Mouse (Mus musculus): ENCODE measurements around the gene Atl1.

The Atl1 gene

DNA sequence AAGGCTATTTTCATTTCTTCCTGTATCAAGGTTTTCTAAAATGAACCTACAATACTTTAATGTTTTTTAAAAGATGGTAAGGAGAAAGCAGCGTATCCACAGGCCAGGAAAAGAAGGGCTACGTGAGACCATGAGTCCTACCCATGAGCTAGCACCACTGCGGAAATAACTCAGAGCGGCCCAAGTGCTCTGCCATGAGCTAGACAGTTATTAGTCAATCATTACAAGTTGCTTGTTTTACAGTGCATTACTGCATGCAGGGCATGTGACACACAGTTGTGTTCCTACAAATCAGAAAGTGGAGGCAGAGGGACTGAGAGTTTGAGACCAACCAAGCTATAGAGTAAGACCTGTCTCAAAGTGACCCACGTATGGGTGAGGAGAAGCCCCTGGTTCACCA, 8.4 kb upstream of the Atl1 start:
- no peak for DNase-seq (ENCODE audit: low spot score)

DNA sequence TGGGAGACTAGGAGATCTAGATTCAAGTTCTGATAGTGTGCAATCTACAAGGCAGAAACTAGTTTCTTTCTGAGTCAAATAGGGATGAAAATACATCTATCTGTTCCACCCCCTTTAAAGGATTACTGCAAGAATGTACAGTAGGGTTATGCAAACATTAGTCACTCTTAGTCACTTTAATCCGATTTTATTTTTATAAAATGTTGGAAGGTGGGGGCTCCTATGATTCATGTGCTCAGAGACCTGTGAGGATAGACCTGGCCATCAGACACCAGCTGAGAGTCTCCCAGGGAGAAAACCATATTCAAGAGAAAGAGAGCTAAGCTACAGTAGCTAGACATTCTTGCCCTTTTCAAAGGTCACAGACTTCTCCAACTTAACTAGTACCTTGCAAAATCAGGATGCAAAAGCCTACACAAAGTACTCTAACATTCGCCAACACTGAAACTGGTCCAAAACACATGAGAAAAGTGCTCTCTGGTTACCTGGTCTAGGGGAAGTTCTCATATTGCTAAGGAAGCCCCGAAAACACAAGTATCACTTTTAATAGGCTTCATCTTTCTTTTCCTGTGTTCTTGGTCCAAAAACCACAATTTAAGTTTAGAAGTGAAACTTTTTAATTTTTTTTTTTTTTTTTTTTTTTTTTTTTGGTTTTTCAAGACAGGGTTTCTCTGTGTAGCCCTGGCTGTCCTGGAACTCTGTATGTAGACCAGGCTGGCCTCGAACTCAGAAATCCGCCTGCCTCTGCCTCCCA, 7.1 kb upstream of the Atl1 start:
- DNase-seq (ENCODE audit: low spot score): no peak

DNA sequence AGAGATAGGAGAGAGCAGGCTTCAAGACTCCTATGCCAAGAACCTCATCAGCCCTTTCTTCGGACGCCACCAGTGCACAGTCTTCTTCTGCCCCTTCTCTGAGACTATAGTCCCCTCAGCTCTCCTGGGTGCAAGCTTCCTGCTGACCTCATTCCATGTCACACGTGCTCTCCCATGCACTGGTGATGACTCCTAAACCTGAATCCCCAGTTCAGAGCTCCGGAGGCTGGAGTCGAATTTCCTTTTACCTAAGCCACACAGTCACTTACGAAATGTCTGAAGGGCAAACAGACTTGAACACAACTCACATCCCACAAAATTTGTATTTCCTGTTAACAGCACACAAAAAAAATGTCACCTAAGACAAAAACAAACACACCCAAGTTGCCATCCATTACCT, 4.6 kb upstream of the Atl1 start:
- DNase-seq (ENCODE audit: low spot score): no peak

DNA sequence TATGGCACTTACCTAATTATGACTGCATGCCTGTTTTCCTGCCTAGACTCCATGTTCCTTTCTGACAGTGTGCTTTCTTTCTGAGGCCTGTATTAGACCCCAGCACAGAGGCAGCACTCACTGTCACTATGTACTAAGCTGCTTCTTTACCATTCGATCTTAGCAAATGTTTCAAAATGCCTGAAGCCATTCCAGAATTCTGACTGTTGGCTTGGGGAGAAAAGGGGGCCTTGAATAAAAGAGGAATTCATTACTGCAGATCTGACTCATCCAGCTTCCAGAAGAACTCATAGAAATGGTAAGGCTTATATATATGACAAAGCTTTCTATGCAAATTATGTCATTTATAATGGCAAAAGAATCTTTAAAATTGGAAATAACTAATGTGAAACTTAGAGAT, 4.1 kb upstream of the Atl1 start:
- DNase-seq (ENCODE audit: low spot score): no peak

DNA sequence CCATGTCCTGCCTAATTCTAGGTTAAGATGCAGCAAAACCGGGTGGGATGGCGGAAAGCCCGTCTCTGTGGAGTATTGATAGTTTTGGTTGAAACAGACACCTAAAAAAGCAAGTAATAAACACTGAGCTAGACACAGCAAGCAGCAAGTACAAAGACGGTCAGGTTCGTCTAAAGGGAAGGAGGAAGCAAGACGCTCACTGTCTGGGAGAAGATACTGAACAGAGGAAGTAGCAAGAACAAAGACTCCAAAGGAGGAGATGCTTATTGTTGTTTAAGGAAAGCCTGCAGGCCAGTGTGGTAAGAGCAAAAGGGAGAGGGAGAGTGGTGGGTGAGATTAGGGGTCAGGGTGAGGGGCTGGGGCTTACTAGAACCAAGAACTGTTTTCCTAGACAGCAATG, 2.4 kb upstream of the Atl1 start:
- DNase-seq (ENCODE audit: low spot score): no peak

DNA sequence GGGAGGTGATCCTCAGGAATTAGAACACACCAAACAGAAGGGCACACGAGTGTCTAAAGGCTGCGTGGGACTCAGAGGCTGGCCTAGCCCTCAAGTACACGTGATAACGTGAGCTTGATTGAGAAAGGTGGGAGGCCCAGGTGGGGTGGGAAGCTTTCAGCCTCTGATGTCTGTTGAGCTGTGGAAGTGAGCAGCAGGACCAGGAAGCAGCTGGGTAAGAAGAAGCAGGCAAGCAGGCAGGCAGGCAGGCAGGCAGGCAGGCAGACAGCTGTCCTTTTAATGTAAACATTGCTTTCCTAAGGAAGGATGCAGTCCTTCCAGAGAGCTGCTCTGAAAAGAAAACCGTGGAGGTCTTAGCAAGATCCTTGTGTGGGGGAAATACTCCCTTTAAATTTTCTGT, 1.9 kb upstream of the Atl1 start:
- DNase-seq (ENCODE audit: low spot score): no peak

DNA sequence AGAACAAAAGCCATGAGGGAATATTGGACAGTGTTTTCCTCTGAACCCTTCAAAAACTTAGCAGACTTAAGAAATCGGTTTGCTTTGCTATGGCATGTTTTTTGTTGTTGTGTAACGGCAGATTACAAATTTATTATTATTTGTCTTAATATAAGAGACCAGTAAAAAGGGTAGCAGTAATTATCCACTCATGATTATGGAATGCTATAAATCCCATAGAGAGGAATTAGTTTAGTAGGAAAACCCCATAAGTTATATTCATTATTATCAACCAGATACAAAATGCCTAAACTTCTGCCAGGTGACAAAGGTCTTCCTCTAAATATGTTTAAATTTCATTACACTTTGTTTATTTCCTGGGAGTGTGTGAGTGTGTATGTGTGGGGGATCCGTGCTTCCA, 693 bp upstream of the Atl1 start:
- no peak for DNase-seq (ENCODE audit: low spot score)

DNA sequence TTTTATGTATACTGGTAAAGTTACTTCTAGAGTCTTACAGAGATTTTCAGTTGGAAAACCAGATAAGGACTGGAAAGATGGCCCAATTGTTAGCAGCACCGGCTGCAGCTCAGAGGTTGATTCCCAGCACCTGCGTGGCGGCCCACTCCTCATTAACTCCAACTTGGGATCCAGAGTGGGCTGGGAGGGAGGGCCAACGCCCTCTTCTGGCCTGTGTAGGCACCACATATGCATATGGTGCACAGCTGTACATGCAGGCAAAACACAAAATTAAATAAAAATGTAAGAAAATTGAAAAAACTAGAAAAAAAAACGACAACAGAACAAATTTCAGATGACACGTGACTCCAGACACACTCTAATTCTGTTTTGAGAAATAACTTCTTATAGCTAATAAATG, 1.5 kb downstream of the Atl1 start:
- DNase-seq (ENCODE audit: low spot score): no peak

DNA sequence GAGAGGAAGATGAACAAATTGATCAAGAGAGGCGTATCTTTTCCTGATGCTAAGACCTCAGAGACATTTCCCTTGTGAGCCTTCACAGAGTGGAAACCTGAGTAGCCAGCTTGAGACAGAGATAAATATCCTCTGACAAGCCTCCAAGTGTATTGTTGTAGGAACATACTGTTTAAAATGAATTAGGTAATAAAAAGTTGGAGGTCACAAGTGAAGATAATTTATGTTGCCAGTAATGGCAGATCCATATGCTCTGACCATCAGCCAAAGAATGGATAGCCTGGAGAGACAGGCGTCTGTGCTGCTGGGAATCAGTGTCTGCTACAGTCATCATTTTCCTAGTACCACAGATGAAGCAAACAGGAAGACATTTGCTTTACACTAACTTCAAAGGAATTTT, 2.6 kb downstream of the Atl1 start:
- DNase-seq (ENCODE audit: low spot score): no peak

DNA sequence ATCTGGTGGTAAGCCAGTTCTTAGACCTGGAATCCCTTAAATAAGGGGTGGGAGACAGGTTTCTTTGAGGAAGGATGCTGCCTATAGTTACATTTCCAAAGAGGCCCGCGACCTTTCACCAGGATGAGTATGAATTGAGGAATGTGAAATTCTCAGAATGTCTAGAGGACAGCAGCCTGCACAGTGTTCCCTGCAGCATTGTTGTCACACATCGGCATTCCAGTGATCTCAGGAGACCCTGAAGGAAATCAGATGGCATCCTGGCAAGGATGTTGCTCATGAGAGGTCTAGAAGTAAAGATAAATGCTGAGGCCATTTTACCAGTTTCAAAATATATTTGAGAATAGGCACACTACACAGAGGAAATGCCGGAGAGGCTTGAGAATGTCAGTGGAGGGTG, 5.7 kb downstream of the Atl1 start:
- no peak for DNase-seq (ENCODE audit: low spot score)

DNA sequence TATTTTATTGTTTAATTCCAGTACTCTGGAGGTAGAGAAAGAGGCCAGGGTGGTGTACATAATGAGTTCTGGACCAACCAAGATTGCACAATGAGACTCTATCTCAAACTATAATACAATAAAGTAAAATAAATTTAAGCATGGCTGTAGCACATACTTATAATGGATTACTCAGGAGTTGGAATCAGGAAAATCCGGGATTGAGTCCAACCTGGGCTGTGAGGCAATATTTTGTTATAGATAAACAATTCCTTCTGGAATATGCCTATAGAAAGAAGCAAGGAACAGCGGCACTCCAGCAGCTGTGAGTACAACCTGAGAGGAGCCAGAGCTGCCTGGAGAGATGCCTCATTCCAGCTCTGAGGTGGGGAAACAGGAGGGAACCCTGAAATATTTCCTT, 12.6 kb downstream of the Atl1 start:
- no peak for DNase-seq (ENCODE audit: low spot score)

DNA sequence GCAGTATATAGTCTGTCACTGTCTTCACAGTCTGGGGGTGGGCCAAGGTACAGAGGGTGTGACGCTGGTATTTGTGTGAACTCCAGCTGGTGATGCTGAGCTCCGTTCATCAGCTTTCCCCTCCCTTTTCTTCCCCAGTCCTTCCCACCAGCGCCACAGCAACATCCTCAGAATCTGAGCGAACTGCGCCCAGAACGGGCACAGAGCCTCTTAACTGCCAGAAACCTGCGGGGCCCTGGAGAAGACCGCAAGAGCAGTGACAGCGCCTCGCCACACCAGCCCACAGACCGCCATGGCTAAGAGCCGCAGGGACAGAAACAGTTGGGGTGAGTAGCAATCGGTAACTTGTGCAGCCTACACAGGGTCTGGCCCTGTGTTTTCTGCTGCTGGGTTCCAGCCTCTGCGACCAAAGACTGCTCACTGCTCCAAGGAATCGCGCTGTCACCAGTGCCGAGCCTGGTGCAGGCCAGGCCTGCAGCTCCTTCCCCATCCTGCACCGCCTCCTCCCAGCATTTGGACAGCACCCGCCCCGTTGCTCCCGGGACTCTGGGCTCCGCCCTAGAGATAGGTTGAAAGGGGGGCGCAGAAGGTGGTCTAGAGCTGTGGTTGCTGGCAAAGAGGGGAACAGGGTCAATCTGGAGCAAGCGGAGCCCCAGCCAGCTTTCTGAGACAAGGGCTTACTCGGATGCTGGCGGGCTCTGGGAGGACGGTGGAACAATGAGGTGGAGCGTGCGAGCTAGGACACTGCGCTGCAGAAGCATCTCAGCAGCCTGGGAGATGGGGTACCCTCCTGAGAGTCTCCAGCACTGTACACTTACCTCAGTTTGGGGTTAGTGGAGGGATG, 15.5 kb downstream of the Atl1 start:
- DNase-seq (ENCODE audit: low spot score): peak; percentile 58

DNA sequence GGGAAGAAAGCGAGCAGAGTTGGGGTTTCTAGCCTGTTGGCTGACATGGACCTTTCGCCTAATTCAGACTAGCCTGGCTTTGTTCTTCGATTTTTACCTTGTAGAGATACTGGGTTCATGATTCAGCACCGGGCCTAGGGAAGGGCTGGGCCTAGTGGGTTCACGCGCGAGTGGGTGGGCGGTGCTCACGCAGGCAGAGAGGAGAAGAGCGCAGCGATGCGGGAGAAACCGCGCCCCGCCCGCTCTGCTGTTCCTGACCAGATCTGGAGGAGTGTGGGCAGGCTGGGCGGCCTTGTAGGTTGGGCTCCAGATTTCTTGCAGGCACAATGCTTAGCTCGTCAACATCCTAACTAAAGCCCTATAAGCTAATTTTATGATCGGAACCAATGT, 16.1 kb downstream of the Atl1 start:
- peak; percentile 55 for DNase-seq (ENCODE audit: low spot score)

DNA sequence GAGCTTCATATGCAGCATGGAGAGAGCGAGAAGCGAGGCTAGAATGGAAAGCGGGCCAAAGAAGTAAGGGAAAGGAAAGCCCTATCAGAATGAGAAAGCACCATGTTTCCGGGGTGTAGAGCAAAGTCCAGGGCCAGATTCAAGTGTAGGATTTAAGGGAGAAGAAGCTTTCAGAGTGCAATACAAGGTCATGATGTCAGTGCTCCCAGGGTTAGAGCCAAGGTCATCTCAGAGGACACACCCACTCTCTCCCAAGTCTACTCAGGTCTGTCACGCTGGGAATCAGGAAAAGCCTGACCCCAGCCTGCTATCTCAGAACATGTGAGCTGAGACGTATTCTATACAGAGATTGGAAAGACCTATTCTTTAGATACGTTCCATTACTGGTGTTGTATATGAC, 19.5 kb downstream of the Atl1 start:
- DNase-seq (ENCODE audit: low spot score): no peak

DNA sequence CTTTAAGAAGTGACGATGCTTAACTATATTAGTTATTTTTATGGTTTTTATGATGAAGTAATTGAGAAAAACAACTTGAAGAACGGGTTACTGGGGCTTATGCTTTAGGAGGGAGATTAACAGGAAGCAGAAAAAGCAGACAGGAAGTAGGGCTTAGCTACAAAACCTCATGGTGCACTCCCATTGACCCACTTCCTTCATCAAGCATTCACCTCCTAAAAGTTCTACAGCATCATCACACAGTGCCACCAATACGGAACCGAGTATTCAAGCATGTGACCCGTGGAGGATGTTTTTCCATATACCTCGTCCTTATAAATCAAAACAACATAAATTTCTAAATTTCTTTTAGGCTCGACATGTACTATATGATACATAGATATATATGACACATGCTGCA, 20.3 kb downstream of the Atl1 start:
- no peak for DNase-seq (ENCODE audit: low spot score)

DNA sequence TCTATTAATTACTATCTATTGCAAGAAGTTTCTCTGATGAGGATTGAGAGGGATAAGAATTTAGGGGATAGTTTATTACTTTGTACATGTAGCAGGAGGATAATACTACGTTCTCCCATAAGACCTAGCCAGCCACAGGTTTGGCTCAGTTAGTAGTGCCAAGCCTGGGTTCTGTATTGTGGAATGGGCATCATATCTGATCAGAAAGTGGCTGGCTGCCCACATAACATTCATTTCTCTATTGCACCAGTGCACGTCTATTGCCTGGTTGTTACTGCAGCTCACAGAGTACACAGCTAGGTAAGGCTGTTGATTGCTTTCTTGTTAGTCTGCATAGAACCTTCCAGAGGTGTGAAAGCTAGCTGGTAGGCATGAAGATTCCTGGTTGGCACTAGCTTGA, 25.5 kb downstream of the Atl1 start:
- DNase-seq (ENCODE audit: low spot score): no peak

DNA sequence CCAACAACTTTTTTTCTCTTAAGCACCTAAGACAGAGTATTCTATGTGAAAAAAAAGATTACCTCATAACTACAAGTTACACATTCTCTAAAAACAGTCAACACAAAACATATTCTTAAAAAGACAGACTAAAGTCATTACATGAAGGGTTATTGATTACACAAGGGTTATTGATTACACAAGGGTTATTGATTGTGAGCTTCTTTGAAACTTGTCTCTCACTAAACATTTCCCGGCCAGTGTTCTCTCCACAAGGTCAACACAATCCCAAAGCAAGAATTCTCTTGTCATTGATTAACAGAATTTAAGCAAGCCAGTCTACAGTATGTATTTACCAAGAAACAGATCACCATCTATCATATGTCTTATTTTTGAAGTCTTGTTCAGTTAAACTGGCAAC, 29.7 kb downstream of the Atl1 start:
- no peak for DNase-seq (ENCODE audit: low spot score)

DNA sequence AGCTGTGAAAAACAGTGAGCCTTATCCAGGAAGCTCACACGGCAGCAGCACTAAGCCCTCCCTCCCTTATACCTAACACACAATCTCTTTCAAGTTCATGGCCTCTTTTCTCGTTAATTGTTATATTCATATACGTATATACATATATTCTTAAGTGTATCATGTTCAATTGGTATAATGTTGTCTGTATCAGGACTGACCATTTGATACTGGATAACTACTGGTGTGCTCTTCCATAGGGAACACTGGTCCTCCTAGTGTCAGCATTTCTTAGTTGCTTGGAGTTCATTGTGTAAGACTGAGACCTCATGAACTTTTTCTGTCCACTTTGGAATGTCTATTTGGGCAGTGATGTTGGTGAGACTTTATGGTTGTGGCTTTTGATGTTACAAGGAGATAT, 30.7 kb downstream of the Atl1 start:
- DNase-seq (ENCODE audit: low spot score): no peak

DNA sequence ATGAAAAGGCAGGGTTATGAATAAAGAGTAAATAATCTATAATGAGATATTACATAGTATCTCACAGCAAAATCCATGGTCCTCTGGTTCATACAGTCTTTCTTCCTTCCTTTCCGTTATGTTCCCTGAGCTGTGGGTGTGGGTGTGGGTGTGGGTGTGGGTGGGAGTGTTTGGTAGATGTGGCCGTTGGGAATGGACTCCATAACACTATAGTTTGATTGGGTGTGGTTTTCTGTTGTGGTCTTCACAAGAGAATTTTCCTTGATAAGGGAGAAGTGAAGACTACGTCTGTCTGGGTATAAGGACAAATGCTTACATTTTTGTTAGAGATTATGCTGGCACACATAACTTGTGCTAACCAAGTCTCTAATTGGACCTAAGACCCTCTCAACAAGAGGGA, 31.2 kb downstream of the Atl1 start:
- DNase-seq (ENCODE audit: low spot score): no peak

DNA sequence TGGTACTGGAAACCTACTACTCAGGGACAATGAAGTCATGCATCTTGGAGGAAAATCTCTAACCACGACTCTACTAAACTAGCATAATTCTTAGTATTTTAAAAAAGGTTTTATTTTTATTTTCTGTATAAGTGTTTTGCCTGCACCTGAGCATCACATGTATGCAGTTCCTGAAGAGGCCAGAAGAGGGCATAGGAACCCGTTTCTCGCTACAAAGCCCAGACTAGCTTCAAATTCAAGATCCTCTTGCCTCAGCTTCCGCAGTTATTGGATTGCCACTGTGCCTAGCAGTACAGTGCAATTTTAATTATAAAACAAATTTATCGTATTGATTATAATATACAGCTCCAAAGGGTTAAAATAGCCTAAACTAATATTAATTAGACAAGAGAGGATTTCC, 31.6 kb downstream of the Atl1 start:
- DNase-seq (ENCODE audit: low spot score): no peak

DNA sequence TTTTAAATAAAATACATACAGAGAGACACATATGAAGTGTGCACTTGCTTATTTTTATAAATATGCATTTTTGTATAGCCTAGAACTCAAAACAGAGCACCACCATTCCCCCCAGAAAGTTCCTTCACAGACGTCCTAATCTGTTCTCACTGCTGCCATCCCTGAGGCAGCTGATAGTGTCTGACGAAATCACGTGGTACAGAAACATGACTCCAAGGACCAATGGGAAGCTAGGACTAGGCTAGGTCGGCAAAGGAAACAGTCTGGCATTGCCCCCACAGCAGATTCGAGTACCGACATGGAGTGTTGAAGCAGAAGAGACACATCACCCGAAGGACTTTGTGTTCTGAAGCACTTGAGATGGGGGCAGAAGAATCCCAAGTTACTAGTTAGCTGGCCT, 34.3 kb downstream of the Atl1 start:
- DNase-seq (ENCODE audit: low spot score): no peak

DNA sequence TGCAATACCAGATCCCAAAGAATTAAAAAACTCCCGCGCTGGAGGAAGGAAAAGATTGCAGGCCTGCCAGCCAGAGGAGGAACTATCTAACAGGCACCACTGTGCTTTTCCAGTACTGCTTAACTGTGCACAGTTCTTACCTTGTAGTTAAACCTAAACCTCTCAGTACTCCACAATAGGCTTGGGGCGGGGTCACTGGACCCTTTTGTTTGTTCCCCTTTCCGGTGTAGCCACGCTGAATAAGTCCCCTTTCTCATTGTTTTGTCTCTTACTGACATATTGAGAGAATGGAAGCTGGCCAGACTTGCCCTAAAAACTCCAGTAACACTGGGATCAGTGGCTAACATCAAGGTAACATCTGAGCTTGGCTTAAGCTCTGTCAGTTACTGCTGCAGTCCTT, 45.3 kb downstream of the Atl1 start:
- DNase-seq (ENCODE audit: low spot score): no peak

DNA sequence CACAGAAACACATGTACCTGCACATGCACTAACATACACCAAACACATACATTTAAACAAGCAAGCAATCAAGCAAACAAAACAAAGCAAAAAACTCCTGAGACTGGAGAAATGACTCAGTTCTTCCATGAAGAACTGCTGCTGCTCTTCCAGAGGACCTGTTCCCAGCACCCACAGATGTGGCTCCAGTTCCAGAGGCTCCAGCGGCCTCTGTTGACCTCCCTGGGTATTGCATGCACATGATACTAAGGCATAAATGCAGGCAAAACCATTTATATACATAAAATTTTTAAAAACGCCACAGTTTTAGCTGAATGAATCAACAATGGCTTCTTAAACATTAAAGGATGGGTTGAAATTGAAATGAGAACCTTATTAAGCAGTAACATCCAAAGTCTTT, 46.9 kb downstream of the Atl1 start:
- DNase-seq (ENCODE audit: low spot score): no peak

All from layer of hippocampus, adult 9-10 months (tissue).